Mouse (Mus musculus): ENCODE data around the gene Prpf18.

Gene Prpf18

DNA sequence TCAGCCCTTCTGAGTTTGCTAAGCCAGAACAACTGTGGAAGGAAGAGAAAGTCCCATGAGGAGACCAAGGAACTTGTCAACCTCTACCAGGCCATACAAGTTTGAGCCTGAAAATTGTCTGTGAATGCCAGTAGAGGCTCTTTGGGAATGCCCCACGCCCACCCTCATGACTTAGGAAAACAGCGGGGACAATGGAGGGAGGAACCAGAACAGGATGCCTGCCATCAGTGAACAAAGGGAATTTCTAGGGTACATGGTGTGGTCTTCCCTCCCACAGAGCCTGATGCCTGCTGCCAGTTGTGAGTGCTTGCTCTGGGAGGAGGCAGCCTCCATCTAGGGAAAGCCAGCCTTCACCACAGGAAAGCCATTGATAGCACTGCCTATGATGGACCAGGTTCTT lies 76.8 kb downstream of the Prpf18 start:
- DNase-seq (ENCODE audit: low read depth, low spot score): no peak

DNA sequence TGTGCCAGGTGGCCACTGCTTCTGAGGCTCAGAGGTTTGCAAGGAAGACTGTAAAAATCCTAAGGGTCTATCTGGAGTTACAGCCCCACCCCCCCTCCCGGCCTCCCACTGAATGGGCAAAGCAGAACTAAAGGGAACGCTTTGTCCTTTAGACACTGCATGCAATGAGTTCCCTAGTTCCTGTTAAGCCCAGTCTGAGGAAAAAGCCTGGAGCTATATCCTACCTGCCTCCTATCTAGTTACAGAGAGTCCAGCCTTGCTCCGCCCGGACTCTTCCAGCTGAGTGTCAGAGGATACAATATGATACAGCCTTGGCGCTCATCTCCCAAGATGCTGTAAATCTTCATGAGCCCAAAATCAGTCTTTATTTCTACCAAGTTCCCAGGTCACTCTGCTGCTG lies 77.7 kb downstream of the Prpf18 start:
- DNase-seq (ENCODE audit: low read depth, low spot score): no peak

DNA sequence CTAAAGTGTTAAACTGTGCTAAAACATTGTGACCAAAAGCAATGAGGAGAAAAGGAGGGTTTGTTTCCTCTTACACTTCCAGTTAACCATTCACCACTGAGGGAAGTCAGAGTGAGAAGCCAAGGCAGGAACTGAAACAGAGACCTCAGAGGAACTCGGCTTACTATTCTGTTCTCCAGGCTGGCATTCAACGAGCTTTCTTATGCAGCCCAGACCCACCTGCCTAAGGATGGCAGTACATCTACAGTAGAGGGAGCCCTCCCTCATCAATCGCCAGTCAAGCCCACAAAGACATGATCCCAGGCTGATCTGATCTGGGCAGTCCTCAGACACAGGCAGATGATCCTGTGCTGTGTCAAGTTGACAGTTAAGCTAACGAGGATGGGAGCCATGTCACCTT lies 78.5 kb downstream of the Prpf18 start:
- DNase-seq (ENCODE audit: low read depth, low spot score): no peak

DNA sequence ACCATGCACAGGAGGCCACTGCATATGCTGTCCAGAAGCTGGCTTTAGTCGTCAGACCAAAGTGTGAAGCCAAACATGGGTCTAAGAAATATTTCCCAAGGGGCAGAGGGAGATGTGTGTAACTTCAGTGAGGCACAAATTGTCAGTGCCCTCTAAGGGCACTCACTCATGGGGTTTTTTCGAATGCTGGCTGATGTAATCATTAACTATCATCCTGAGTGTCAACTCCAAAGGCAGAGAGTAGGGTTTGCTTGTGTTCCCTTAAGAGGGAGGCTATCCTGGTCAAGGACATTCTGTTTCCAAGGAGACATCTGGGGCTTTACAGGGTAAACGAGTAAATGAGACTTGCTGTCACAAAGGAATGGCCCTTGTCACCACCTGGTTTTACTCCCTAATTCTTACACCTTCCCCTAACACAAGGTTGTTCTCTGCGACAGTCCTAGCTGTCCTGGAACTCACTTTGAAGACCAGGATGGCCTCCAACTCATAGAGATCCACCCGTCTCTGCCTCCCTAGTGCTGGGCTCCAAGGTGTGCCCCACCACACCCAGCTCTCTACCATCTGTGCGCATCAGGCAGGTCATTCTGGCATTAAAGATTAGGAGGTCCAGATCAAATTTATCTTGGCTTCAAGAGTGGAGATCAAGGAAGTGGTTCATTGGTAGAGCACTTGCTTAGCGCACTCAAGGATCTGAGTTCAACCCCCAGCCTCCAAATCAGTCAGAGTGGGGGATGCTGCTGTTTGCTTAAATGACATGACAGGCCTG lies 79.2 kb downstream of the Prpf18 start:
- no peak for DNase-seq (ENCODE audit: low read depth, low spot score)
